16 mouse cellular contexts compared by ENCODE assay signal in genomic region chr1:133954009-133954408, GRCm38 (mm10). TPM values are rescaled to one million over a fixed set of nuclear protein-coding genes. Genes with fewer than 3 reads are reported as not detected.
DNase-seq lines count a peak whose midpoint lies in the region; ATAC-seq and TF ChIP-seq lines count a peak whose summit lies in the region.
"Had no signal": no experiment of that assay in that cellular context is flagged by ENCODE, and none has a peak within 500 bp of the region (broad histone marks: within the 10 kb centered on the region; RNA-seq: fewer than 3 reads in every experiment).

No protein-coding gene starts in this region.

- H3K36me3 ChIP-seq in heart, embryonic 11.5 days (ENCODE audit: control insufficient read depth, insufficient read depth, low read length), result no peaks in the 10 kb centered on the region
- H3K36me3 ChIP-seq in hindbrain, embryonic 14.5 days (replicated peaks; ENCODE audit: control insufficient read depth, insufficient read depth), result no peaks in the 10 kb centered on the region
- no peaks in the 10 kb centered on the region for H3K36me3 ChIP-seq in hindbrain, embryonic 10.5 days
- no peaks in the 10 kb centered on the region for H3K36me3 ChIP-seq in G1E (replicated peaks)
- no peaks in the 10 kb centered on the region for H3K36me3 ChIP-seq in liver, embryonic 11.5 days (ENCODE audit: control insufficient read depth, insufficient read depth, low read length)
- H3K36me3 ChIP-seq in intestine, embryonic 15.5 days, result no peaks in the 10 kb centered on the region
- H3K36me3 ChIP-seq: forebrain, embryonic 12.5 days; stomach, embryonic 15.5 days had no signal

- 29% methylated on average over 2 of the region's 2 CpGs for WGBS in heart, embryonic 11.5 days (ENCODE audit: insufficient replicate concordance)
- 74% methylated on average over 2 of the region's 2 CpGs for WGBS in hindbrain, embryonic 14.5 days
- 60% methylated on average over 2 of the region's 2 CpGs for WGBS in hindbrain, embryonic 10.5 days
- WGBS in liver, embryonic 11.5 days, result 29% methylated on average over 2 of the region's 2 CpGs
- 42% methylated on average over 2 of the region's 2 CpGs for WGBS in intestine, embryonic 15.5 days

- no peak overlapping the region for H3K27ac ChIP-seq in heart, embryonic 11.5 days (ENCODE audit: low read depth, low read length)
- H3K27ac ChIP-seq in hindbrain, embryonic 14.5 days, result peak overlapping the region; percentile 47; the same call in 1 of the 2 replicates
- H3K27ac ChIP-seq in hindbrain, embryonic 10.5 days, result no peak overlapping the region; the same call in 1 of the 2 replicates
- peak overlapping the region; percentile 74 for H3K27ac ChIP-seq in liver, embryonic 11.5 days (ENCODE audit: low read depth, low read length)
- H3K27ac ChIP-seq in intestine, embryonic 15.5 days, result no peak overlapping the region
- H3K27ac ChIP-seq: forebrain, embryonic 12.5 days; stomach, embryonic 15.5 days had no signal

- H3K9ac ChIP-seq in heart, embryonic 11.5 days (ENCODE audit: low read depth, low read length), result no peak overlapping the region
- H3K9ac ChIP-seq in hindbrain, embryonic 14.5 days, result no peak overlapping the region
- no peak overlapping the region for H3K9ac ChIP-seq in liver, embryonic 11.5 days (ENCODE audit: low read depth, low read length)
- no peak overlapping the region for H3K9ac ChIP-seq in intestine, embryonic 15.5 days
- H3K9ac ChIP-seq: forebrain, embryonic 12.5 days; stomach, embryonic 15.5 days had no signal

- peaks cover 22% of the 10 kb centered on the region for H3K4me1 ChIP-seq in heart, embryonic 11.5 days (ENCODE audit: control insufficient read depth, insufficient read depth, low read length)
- peaks cover 6% of the 10 kb centered on the region; the same call in 1 of the 2 replicates for H3K4me1 ChIP-seq in hindbrain, embryonic 14.5 days (replicated peaks; ENCODE audit: control insufficient read depth, insufficient read depth, low read length)
- H3K4me1 ChIP-seq in hindbrain, embryonic 10.5 days (replicated peaks), result peaks cover 21% of the 10 kb centered on the region
- peaks cover 88% of the 10 kb centered on the region for H3K4me1 ChIP-seq in G1E (ENCODE audit: insufficient read depth, low read depth, low read length)
- H3K4me1 ChIP-seq in liver, embryonic 11.5 days (replicated peaks; ENCODE audit: control insufficient read depth, insufficient read depth, low read length), result peaks cover 40% of the 10 kb centered on the region
- peaks cover 10% of the 10 kb centered on the region for H3K4me1 ChIP-seq in intestine, embryonic 15.5 days (replicated peaks)

- DNase-seq in heart, postnatal 14 days, result no peak
- no peak for DNase-seq in hindbrain, embryonic 14.5 days (ENCODE audit: low spot score)
- DNase-seq in hindbrain, embryonic 10.5 days (ENCODE audit: low spot score), result no peak
- peak; percentile 52 for DNase-seq in G1E (ENCODE audit: low spot score)
- no peak for DNase-seq in liver, embryonic 11.5 days (ENCODE audit: low spot score)
- no peak for DNase-seq in urinary bladder, adult 18-20 months (ENCODE audit: low spot score in 2 of 2)
- DNase-seq: B cell, adult 2 months; kidney, adult 9 months; lung, postnatal 10 days; right cerebral cortex, postnatal 14 days had no signal

- no peaks in the 10 kb centered on the region for H3K9me3 ChIP-seq in heart, embryonic 11.5 days (replicated peaks; ENCODE audit: control insufficient read depth, low read length)
- H3K9me3 ChIP-seq in hindbrain, embryonic 14.5 days (ENCODE audit: control insufficient read depth, low read length), result no peaks in the 10 kb centered on the region
- H3K9me3 ChIP-seq in hindbrain, embryonic 10.5 days, result no peaks in the 10 kb centered on the region
- H3K9me3 ChIP-seq in G1E (replicated peaks), result no peaks in the 10 kb centered on the region
- no peaks in the 10 kb centered on the region for H3K9me3 ChIP-seq in liver, embryonic 11.5 days (ENCODE audit: control insufficient read depth, low read length)
- no peaks in the 10 kb centered on the region for H3K9me3 ChIP-seq in intestine, embryonic 15.5 days
- H3K9me3 ChIP-seq: forebrain, embryonic 12.5 days; megakaryocyte, embryonic 14.5 days; stomach, embryonic 15.5 days had no signal

- ATAC-seq in heart, embryonic 11.5 days (replicated peaks; ENCODE audit: insufficient number of reproducible peaks, low FRiP score, low TSS enrichment), result 0 out of 2 replicates have a peak, but pooled peaks have one; percentile 31
- no peak for ATAC-seq in hindbrain, embryonic 14.5 days (ENCODE audit: low FRiP score)
- ATAC-seq in G1E (ENCODE audit: extremely low read depth, insufficient number of reproducible peaks, low FRiP score, poor library complexity, severe bottlenecking), result no peak
- no peak for ATAC-seq in liver, embryonic 11.5 days (replicated peaks; ENCODE audit: low FRiP score)
- no peak for ATAC-seq in intestine, embryonic 15.5 days

- intact Hi-C loops in heart, postnatal 14 days (cut with DNase I), result no loop called here

- TF ChIP-seq CTCF in G1E (IDR thresholded peaks at IDR 0.05; ENCODE audit: low read depth, low read length), result no peak

- no peak overlapping the region for H3K4me2 ChIP-seq in heart, embryonic 11.5 days
- H3K4me2 ChIP-seq in hindbrain, embryonic 14.5 days (replicated peaks), result no peak overlapping the region
- no peak overlapping the region for H3K4me2 ChIP-seq in liver, embryonic 11.5 days
- H3K4me2 ChIP-seq in intestine, embryonic 15.5 days (replicated peaks), result no peak overlapping the region
- H3K4me2 ChIP-seq: forebrain, embryonic 12.5 days; stomach, embryonic 15.5 days had no signal

- no peak overlapping the region for H3K4me3 ChIP-seq in heart, embryonic 11.5 days (ENCODE audit: low read depth, low read length)
- H3K4me3 ChIP-seq in hindbrain, embryonic 14.5 days (replicated peaks; ENCODE audit: low read length), result no peak overlapping the region
- no peak overlapping the region for H3K4me3 ChIP-seq in hindbrain, embryonic 10.5 days
- peak overlapping the region; percentile 56; the same call in 1 of the 2 replicates for H3K4me3 ChIP-seq in G1E (ENCODE audit: low read depth, low read length)
- no peak overlapping the region for H3K4me3 ChIP-seq in liver, embryonic 11.5 days (ENCODE audit: low read depth, low read length)
- H3K4me3 ChIP-seq in intestine, embryonic 15.5 days (replicated peaks), result no peak overlapping the region
- H3K4me3 ChIP-seq: forebrain, embryonic 12.5 days; stomach, embryonic 15.5 days had no signal

- no peaks in the 10 kb centered on the region for H3K27me3 ChIP-seq in heart, embryonic 11.5 days (ENCODE audit: control insufficient read depth, insufficient read depth, low read length)
- no peaks in the 10 kb centered on the region for H3K27me3 ChIP-seq in hindbrain, embryonic 14.5 days (ENCODE audit: control insufficient read depth, insufficient read depth, low read length)
- 0 out of 2 replicates have a peak, but pooled peaks cover 2% of the 10 kb centered on the region for H3K27me3 ChIP-seq in hindbrain, embryonic 10.5 days (ENCODE audit: insufficient read depth, poor library complexity, severe bottlenecking)
- no peaks in the 10 kb centered on the region for H3K27me3 ChIP-seq in G1E (ENCODE audit: insufficient read depth, low read length)
- no peaks in the 10 kb centered on the region for H3K27me3 ChIP-seq in liver, embryonic 11.5 days (replicated peaks; ENCODE audit: control insufficient read depth, insufficient read depth, low read length)
- H3K27me3 ChIP-seq in intestine, embryonic 15.5 days (replicated peaks), result no peaks in the 10 kb centered on the region
- H3K27me3 ChIP-seq: megakaryocyte, embryonic 14.5 days; stomach, embryonic 15.5 days had no signal

RNA-seq across cellular contexts. Expression of gene Prelp, which starts 32.8 kb away (rescaled TPM):
- 0.55 and 1.1 TPM in 2 replicates for polyA plus RNA-seq in heart, embryonic 11.5 days (2014; fragmentation: Nextera tagmentation; extraction: Ambion mirVana)
- 10 to 100 TPM; 25.0 to 29.5 TPM for total RNA-seq in heart, postnatal 14 days (2021)
- polyA plus RNA-seq in hindbrain, embryonic 14.5 days (2014; fragmentation: Nextera tagmentation; extraction: Ambion mirVana), result 14.6 and 15.6 TPM in 2 replicates
- polyA plus RNA-seq in hindbrain, embryonic 10.5 days (2016; fragmentation: Nextera tagmentation; extraction: Ambion mirVana), result 0.71 and 1.7 TPM in 2 replicates
- total RNA-seq in G1E (2014; fragmentation: Nextera tagmentation), result not detected in 2 replicates
- total RNA-seq in G1E (2017), result 0.06 and 0.11 TPM in 2 replicates
- 0.04 and 0.10 TPM in 2 replicates for polyA plus RNA-seq in G1E (2012)
- polyA plus RNA-seq in liver, embryonic 11.5 days (2014; fragmentation: Nextera tagmentation; extraction: Ambion mirVana), result 0.11 and 0.23 TPM in 2 replicates
- 2.3 and 2.8 TPM in 2 replicates for polyA plus RNA-seq in intestine, embryonic 15.5 days (2015; fragmentation: Nextera tagmentation; extraction: Ambion mirVana)
- total RNA-seq: monocyte, adult 5-6 weeks had no signal

RNA-seq across cellular contexts. Expression of gene Optc, which starts 46.2 kb away (rescaled TPM):
- polyA plus RNA-seq in heart, embryonic 11.5 days (2014; fragmentation: Nextera tagmentation; extraction: Ambion mirVana), result 0.21 and 1.0 TPM in 2 replicates
- under 1 TPM; 0.17 to 0.55 TPM for total RNA-seq in heart, postnatal 14 days (2021)
- polyA plus RNA-seq in hindbrain, embryonic 14.5 days (2014; fragmentation: Nextera tagmentation; extraction: Ambion mirVana), result 3.2 TPM in 2 replicates
- polyA plus RNA-seq in hindbrain, embryonic 10.5 days (2016; fragmentation: Nextera tagmentation; extraction: Ambion mirVana), result 2.1 and 3.6 TPM in 2 replicates
- not detected in 2 replicates for total RNA-seq in G1E (2014; fragmentation: Nextera tagmentation)
- 0.12 TPM in 1 of 2 replicates, not detected in the other for total RNA-seq in G1E (2017)
- polyA plus RNA-seq in G1E (2012), result not detected in 2 replicates
- 0.40 TPM in 1 of 2 replicates, not detected in the other for polyA plus RNA-seq in liver, embryonic 11.5 days (2014; fragmentation: Nextera tagmentation; extraction: Ambion mirVana)
- 1.2 TPM in 2 replicates for polyA plus RNA-seq in intestine, embryonic 15.5 days (2015; fragmentation: Nextera tagmentation; extraction: Ambion mirVana)
- total RNA-seq: monocyte, adult 5-6 weeks had no signal

Comparison
In these comparisons a context has a peak if more than half of its experiments do, and no peak if none do; other contexts are left out.
1. H3K27ac ChIP-seq: peak in hindbrain, embryonic 14.5 days (single experiment) and liver, embryonic 11.5 days (single experiment); none in heart, embryonic 11.5 days (single experiment), hindbrain, embryonic 10.5 days (single experiment) and intestine, embryonic 15.5 days (single experiment).